In genomic region chr14:33683701-33684100, GRCm38 (mm10) we compare ENCODE assay signal across 8 mouse cellular contexts.
DNase-seq lines count a peak whose midpoint lies in the region; ATAC-seq and TF ChIP-seq lines count a peak whose summit lies in the region.
"Had no signal": no experiment of that assay in that cellular context is flagged by ENCODE, and none has a peak within 500 bp of the region (broad histone marks: within the 10 kb centered on the region; RNA-seq: fewer than 3 reads in every experiment).

No protein-coding gene starts in this region.

- WGBS in kidney, postnatal 0 days: 20% methylated on average over 13 of the region's 13 CpGs
- WGBS in embryonic facial prominence, embryonic 11.5 days: 38% methylated on average over 13 of the region's 13 CpGs
- 37% methylated on average over 13 of the region's 13 CpGs for WGBS in intestine, embryonic 16.5 days
- WGBS in neural tube, embryonic 14.5 days: 5% methylated on average over 13 of the region's 13 CpGs

- peak; percentile 41 for DNase-seq in kidney, postnatal 0 days (ENCODE audit: low spot score)
- no peak for DNase-seq in kidney, postnatal 36 days
- no peak for DNase-seq in embryonic facial prominence, embryonic 11.5 days (ENCODE audit: low spot score)
- DNase-seq in cerebellum, adult 9-11 months: no peak
- no peak for DNase-seq in yolk sac, embryonic 10.5 days (ENCODE audit: low spot score)

- ATAC-seq in kidney, postnatal 0 days (replicated peaks; ENCODE audit: low FRiP score, low read depth): no peak; the same call in 1 of the 2 replicates
- peak; percentile 78 for ATAC-seq in embryonic facial prominence, embryonic 11.5 days (replicated peaks; ENCODE audit: insufficient number of reproducible peaks, low FRiP score, low TSS enrichment, low read depth)
- ATAC-seq in intestine, embryonic 16.5 days: peak; percentile 26; the same call in 1 of the 2 replicates
- ATAC-seq in neural tube, embryonic 14.5 days (ENCODE audit: low read depth): peak; percentile 91

- H3K27ac ChIP-seq in kidney, postnatal 0 days: no peak overlapping the region
- H3K27ac ChIP-seq in embryonic facial prominence, embryonic 11.5 days (replicated peaks; ENCODE audit: low read depth, low read length): no peak overlapping the region
- no peak overlapping the region for H3K27ac ChIP-seq in intestine, embryonic 16.5 days (ENCODE audit: low read length)
- 0 out of 2 replicates have a peak overlapping the region, but pooled peaks have one; percentile 0 for H3K27ac ChIP-seq in neural tube, embryonic 14.5 days (ENCODE audit: low read depth, low read length)
- H3K27ac ChIP-seq: limb, embryonic 15.5 days had no signal

- H3K4me1 ChIP-seq in kidney, postnatal 0 days (replicated peaks; ENCODE audit: insufficient read depth, low read length): peaks cover 5% of the 10 kb centered on the region; the same call in 1 of the 2 replicates
- H3K4me1 ChIP-seq in embryonic facial prominence, embryonic 11.5 days (ENCODE audit: control insufficient read depth, insufficient read depth, low read length): no peaks in the 10 kb centered on the region; the same call in 1 of the 2 replicates
- H3K4me1 ChIP-seq in intestine, embryonic 16.5 days (ENCODE audit: control insufficient read depth, insufficient read depth, low read length): no peaks in the 10 kb centered on the region
- peaks cover 7% of the 10 kb centered on the region; the same call in 1 of the 2 replicates for H3K4me1 ChIP-seq in neural tube, embryonic 14.5 days (ENCODE audit: control insufficient read depth, insufficient read depth, low read length)

- H3K9me3 ChIP-seq in kidney, postnatal 0 days (replicated peaks; ENCODE audit: low read length): no peaks in the 10 kb centered on the region
- H3K9me3 ChIP-seq in embryonic facial prominence, embryonic 11.5 days (replicated peaks; ENCODE audit: control insufficient read depth, low read length): no peaks in the 10 kb centered on the region
- H3K9me3 ChIP-seq in intestine, embryonic 16.5 days (ENCODE audit: control insufficient read depth, low read length): no peaks in the 10 kb centered on the region
- no peaks in the 10 kb centered on the region for H3K9me3 ChIP-seq in neural tube, embryonic 14.5 days (ENCODE audit: control insufficient read depth, low read length)
- H3K9me3 ChIP-seq: limb, embryonic 15.5 days had no signal

- no peak for TF ChIP-seq CTCF in kidney, postnatal 0 days (IDR thresholded peaks at IDR 0.05; ENCODE audit: low read depth)

- H3K36me3 ChIP-seq in kidney, postnatal 0 days (ENCODE audit: insufficient read depth, low read length): no peaks in the 10 kb centered on the region
- H3K36me3 ChIP-seq in embryonic facial prominence, embryonic 11.5 days (replicated peaks; ENCODE audit: control insufficient read depth, insufficient read depth, low read depth, low read length): no peaks in the 10 kb centered on the region
- no peaks in the 10 kb centered on the region for H3K36me3 ChIP-seq in intestine, embryonic 16.5 days (ENCODE audit: control insufficient read depth, insufficient read depth, low read length)
- no peaks in the 10 kb centered on the region for H3K36me3 ChIP-seq in neural tube, embryonic 14.5 days (ENCODE audit: control insufficient read depth, insufficient read depth, low read length)
- H3K36me3 ChIP-seq: limb, embryonic 15.5 days had no signal

- H3K9ac ChIP-seq in kidney, postnatal 0 days (ENCODE audit: low read depth, low read length): no peak overlapping the region
- H3K9ac ChIP-seq in embryonic facial prominence, embryonic 11.5 days (replicated peaks; ENCODE audit: low read length): no peak overlapping the region
- H3K9ac ChIP-seq in intestine, embryonic 16.5 days (ENCODE audit: low read depth, low read length): no peak overlapping the region
- no peak overlapping the region; the same call in 1 of the 2 replicates for H3K9ac ChIP-seq in neural tube, embryonic 14.5 days (replicated peaks; ENCODE audit: low read depth, low read length)
- H3K9ac ChIP-seq: limb, embryonic 15.5 days had no signal

- no peak overlapping the region for H3K4me3 ChIP-seq in kidney, postnatal 0 days (replicated peaks; ENCODE audit: low read depth, low read length)
- no peak overlapping the region for H3K4me3 ChIP-seq in embryonic facial prominence, embryonic 11.5 days (ENCODE audit: low read depth, low read length)
- no peak overlapping the region for H3K4me3 ChIP-seq in intestine, embryonic 16.5 days (ENCODE audit: low read length)
- H3K4me3 ChIP-seq in neural tube, embryonic 14.5 days (ENCODE audit: low read depth, low read length): no peak overlapping the region
- H3K4me3 ChIP-seq: limb, embryonic 15.5 days had no signal

- H3K4me2 ChIP-seq in kidney, postnatal 0 days (ENCODE audit: low read length): no peak overlapping the region
- H3K4me2 ChIP-seq in embryonic facial prominence, embryonic 11.5 days (ENCODE audit: low read depth, low read length): no peak overlapping the region
- no peak overlapping the region for H3K4me2 ChIP-seq in intestine, embryonic 16.5 days (ENCODE audit: low read depth, low read length)
- no peak overlapping the region for H3K4me2 ChIP-seq in neural tube, embryonic 14.5 days (ENCODE audit: low read depth, low read length)
- H3K4me2 ChIP-seq: limb, embryonic 15.5 days had no signal

- no peaks in the 10 kb centered on the region for H3K27me3 ChIP-seq in kidney, postnatal 0 days (ENCODE audit: insufficient read depth, low read length)
- no peaks in the 10 kb centered on the region for H3K27me3 ChIP-seq in embryonic facial prominence, embryonic 11.5 days (ENCODE audit: control insufficient read depth, insufficient read depth, low read length)
- no peaks in the 10 kb centered on the region for H3K27me3 ChIP-seq in intestine, embryonic 16.5 days (replicated peaks; ENCODE audit: control insufficient read depth, insufficient read depth, low read length)
- no peaks in the 10 kb centered on the region for H3K27me3 ChIP-seq in neural tube, embryonic 14.5 days (ENCODE audit: control insufficient read depth, insufficient read depth, low read length)
